Mouse (Mus musculus) cerebellum, adult 9-10 months (tissue): Measurements from ENCODE around the gene Gm973.

Source experiments
- DNase-seq: peaks from one replicate; pipeline ENCODE4 v3.0.0; 2022

Gene Gm973

DNA sequence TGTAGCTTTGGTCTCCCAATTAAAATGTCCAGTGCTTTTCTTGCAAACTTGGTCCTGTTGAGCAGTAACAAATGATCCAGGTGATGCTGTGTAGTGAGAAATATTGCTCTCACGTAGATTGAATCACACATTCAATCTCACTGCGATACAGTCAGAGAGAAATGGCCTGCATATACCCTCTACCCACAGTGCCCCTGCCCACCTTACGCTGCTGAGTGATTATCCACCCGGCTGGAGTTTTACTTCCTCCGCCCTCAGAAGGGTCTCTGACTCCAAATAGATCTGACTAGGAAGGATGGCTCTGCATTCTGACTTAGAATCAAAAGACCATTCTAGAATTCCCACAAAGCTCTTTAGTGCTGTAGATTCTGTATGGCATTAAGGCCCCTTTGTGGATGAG, 32.4 kb downstream of the Gm973 start:
- no peak for DNase-seq

DNA sequence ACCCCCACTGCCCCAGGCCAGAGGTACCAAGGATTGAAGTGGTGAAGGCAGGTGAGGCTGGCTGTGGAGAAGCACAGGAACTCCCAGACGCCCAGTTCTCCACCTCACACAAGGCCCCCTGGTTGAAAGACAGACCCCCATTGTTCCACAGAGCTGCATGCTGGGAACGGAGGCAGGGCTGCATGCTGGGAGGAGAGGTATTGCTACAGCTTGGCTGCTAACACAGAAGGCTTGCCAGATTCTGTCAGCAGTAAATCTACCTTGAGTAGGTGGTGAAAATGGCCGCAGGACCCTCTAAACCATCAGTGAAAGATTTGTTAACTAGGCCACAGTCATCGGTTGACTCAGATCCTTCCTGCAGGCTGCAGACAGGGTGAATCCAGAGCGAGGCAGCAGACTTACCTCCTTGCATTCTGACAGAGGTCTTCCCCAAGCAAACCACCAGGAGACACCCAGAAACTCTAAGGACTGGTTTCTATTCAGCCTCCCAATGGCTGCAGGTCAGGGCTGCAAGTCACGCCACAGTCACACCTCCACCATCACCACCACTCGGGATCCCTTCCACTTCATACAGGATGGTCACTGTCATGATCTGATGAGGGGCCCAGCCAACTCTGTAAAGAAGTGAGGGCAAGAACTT, 33.1 kb downstream of the Gm973 start:
- no peak for DNase-seq

GRCm38 (mm10) chr1:59550227-59550626, 34.2 kb downstream of the Gm973 start:
- no peak for DNase-seq

DNA sequence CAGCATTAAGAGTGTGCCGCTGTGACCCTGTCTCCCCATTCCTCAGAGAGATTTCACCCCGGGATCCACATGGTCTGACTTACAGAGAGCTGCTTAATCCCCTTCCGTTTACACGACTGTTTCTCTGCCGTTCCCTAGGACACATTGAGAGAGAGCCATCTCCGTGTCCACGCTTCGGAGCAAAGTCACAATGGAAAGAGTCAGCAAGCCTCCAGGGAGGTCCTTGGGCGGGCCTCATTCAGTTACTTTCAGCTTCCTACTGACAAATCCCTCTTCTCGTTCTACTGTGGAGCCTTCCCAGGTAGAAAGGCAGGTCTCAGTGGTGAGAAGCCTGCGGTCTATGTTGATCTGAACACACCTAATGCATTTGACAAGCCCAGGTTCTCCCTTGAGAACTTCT, 34.9 kb downstream of the Gm973 start:
- DNase-seq, result no peak

DNA sequence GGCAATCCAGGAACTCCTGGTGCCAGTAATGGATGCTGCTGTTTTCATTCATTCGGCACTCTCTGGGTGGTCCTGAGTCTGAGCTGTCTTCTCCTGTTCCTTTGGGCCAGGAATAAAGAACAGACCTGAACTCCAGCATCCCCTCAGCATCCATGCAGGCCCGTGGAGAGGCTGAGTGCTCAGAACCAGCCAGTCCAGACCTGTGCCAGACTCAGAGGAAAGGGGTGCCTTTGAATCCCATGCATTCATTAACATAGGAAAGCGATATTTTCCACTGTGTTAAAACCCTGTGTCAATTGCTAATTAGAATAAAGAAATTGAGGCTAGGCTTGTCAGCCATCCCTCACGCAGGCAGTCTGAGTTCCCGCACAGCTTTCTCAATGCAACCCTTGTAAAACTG, 37.6 kb downstream of the Gm973 start:
- no peak for DNase-seq

DNA sequence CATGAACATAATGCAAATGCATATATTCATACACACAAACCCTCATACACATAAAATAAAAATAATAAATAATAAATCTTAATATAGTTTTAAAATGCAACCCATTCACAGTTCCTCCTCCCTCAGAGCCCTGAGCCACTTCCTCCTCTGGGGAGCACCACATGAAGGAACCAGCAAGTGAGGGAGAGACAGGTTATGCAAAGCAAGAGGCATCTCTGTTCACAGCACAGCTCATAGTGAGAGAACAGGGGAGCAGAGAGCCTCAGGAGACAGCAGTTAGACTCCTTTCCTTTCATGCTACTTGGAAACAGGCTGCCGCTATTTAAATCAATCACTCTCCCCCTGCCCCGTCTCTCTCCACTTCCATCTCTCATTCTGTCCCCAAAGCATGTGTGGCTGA, 47.5 kb downstream of the Gm973 start:
- no peak for DNase-seq

GRCm38 (mm10) chr1:59565804-59566203, 49.7 kb downstream of the Gm973 start:
- DNase-seq, result no peak

GRCm38 (mm10) chr1:59566281-59566680, 50.2 kb downstream of the Gm973 start:
- peak; percentile 61 for DNase-seq

- DNase-seq, result peak; percentile 96
Measured at GRCm38 (mm10) chr1:59566926-59567325, 50.9 kb downstream of the Gm973 start.

- DNase-seq, result peak; percentile 85
Measured at GRCm38 (mm10) chr1:59567521-59567920, 51.5 kb downstream of the Gm973 start.

- no peak for DNase-seq
Measured at GRCm38 (mm10) chr1:59568283-59568682, 52.2 kb downstream of the Gm973 start.

GRCm38 (mm10) chr1:59569301-59569700, 53.2 kb downstream of the Gm973 start:
- no peak for DNase-seq

DNA sequence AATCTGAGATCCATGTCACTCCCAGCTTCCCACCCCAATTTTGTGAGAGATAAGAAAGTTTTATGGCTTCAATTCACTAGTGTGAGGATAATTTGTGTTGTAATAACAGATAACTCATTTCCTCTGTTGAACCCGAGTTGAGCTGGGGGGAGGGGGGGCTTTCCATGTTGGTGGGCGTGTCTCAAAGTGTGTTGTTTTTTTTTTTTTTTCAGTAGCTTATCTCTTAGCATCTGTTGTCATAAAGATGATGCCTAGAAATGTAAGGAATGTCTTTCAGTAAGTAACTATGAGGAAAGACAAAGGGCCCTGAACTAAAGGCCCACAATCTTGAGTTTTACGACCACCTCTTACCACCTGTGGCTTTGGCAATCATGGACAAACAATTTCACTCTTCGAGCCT, 54.7 kb downstream of the Gm973 start:
- no peak for DNase-seq

GRCm38 (mm10) chr1:59571502-59571901, 55.4 kb downstream of the Gm973 start:
- no peak for DNase-seq

GRCm38 (mm10) chr1:59573843-59574242, 57.8 kb downstream of the Gm973 start:
- no peak for DNase-seq

GRCm38 (mm10) chr1:59574262-59575187, 58.5 kb downstream of the Gm973 start:
- DNase-seq, result no peak

GRCm38 (mm10) chr1:59578770-59579169, 62.7 kb downstream of the Gm973 start:
- DNase-seq, result no peak

DNA sequence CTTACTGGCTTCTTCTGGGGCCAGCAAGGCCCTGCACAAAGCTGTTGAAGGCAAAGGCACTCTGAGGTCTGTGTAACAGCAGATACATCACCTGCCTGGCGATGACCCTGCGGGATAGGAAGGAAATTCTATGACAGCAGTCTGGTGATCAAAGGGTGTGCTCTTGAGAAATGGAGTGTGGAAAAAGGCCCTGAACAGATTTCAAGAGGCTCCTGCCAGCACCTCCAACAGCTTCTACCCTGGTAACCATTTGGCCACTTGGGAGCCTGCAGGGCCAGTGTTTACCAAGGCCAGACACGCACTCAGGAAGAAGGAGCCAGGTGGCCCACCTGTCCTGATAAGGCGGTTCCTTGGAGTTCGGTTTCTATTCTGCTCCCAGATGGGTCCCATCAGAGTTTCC, 63.3 kb downstream of the Gm973 start:
- DNase-seq, result peak; percentile 78

DNA sequence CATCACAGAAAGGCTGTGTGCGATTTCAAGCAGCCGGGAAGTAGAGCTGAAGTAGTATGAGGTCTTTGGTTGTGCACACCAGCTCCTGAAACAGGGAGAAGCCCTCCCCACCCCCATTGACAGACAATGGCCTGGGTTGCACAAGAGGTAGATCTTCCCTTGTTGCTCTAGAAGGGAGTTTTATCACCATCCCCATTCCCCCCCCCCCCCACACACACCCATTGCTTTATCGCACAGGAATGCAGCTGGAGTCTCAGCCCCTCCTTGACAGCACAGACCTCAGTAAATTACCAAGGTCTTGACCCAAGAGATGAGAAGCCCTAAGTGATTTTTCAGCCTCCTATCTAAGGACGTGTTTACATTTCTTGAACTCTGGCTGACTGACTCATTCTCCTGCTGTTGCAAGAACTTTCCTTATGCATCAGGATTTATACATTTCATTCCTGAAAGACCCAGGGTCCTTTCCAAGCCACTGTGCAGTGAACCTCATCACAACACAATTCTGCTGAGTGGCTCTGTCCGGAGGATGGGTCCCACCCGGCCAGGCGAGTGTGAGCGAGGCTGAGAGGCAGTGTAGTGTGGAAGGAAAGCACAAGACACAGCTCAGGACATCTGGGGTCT, 64.2 kb downstream of the Gm973 start:
- DNase-seq, result no peak

- no peak for DNase-seq
Measured at GRCm38 (mm10) chr1:59580880-59581279, 64.8 kb downstream of the Gm973 start.

DNA sequence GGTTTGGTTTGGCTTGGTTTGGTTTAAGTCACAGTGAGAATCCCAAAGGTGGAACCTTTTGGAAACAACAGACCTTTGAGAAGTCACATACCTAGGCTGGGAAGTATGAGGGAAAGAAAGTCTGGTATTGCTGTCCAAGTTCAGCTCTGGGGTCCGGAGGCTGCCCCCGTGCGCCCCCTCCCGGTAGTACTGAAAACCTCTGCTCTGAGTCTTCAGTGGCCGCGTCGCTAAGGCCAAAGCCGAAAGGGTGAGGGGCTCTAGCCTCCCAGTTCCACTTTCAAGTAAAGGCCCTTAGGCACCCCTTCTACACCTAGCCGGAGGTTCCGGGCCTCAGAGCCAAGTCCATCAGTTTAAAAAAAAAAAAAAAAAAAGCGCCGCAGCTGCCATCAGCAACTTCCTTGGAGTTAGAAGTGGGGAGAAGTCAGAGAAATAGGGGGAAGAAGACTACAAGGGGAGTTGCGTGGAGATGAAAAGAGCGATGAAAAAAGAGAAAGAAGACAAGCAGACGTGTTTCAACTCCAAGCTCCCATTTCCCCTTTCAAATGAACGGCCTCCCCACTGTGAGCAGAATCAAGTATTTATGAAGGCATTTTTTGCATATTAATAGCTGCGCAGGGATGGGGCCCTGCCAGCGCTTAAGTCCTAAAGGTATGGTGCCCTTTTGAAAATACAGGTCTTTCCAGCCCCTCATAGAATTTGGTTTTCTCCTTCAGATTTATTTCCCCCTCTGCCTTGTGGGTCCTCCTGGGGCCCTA, 68.8 kb downstream of the Gm973 start:
- peak; percentile 80 for DNase-seq

GRCm38 (mm10) chr1:59589271-59589670, 73.2 kb downstream of the Gm973 start:
- no peak for DNase-seq

DNA sequence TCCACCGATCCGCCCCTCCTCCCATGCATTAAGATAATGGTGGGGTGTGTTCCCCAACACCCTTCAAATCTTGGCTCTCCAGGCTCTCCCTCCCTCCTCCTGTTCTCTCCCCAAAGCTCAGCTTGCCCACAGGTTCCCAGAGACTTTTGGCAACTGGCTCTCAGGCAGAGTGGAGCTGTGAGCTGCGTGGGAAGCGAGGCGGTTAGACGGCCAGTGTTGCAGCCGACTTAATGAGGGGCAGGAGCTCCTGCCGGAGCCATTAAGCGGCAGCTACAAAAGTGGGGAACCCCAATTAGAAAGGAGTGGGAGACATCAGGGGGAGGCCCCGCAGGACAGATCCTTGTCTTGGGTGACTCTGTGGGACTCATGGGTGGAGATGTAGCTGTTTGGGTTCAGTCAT, 76.3 kb downstream of the Gm973 start:
- DNase-seq, result no peak
